Mouse (Mus musculus) ES-E14 (cell line): ENCODE data around the gene Panx3.

ENCODE experiments used
- CHD2 ChIP-seq: IDR thresholded peaks from 2 replicates; pipeline ENCODE4 v1.6.1; 2014; ENCODE audit warnings: mild to moderate bottlenecking, low read depth, low read length, inconsistent platforms
- HCFC1 ChIP-seq: IDR thresholded peaks from 2 replicates; pipeline ENCODE4 v1.6.1; 2012; ENCODE audit warnings: low read length, inconsistent platforms, borderline replicate concordance; ENCODE audit not compliant: insufficient read depth
- ZNF384 ChIP-seq: IDR thresholded peaks from 2 replicates; pipeline ENCODE4 v1.6.1; 2012; ENCODE audit warnings: low read depth, low read length, inconsistent platforms

GRCm38 (mm10) chr9:37634269-37634668, 34.8 kb downstream of the Panx3 start:
- TF ChIP-seq HCFC1 (no peak), CHD2 (no peak), ZNF384 (no peak)
